In genomic region chr9:41860681-41861080, GRCm38 (mm10) we compare ENCODE assay signal across 8 mouse cellular contexts.
DNase-seq lines count a peak whose midpoint lies in the region; ATAC-seq and TF ChIP-seq lines count a peak whose summit lies in the region.

No protein-coding gene starts in this region.

- peaks cover 44% of the 10 kb centered on the region for H3K4me1 ChIP-seq in embryonic facial prominence, embryonic 10.5 days
- no peaks in the 10 kb centered on the region for H3K4me1 ChIP-seq in heart, adult 2 months (ENCODE audit: control insufficient read depth, insufficient read depth, low read length)
- peaks cover 28% of the 10 kb centered on the region; the same call in 1 of the 2 replicates for H3K4me1 ChIP-seq in kidney, embryonic 14.5 days (ENCODE audit: control insufficient read depth, insufficient read depth, low read length)
- peaks cover 39% of the 10 kb centered on the region for H3K4me1 ChIP-seq in limb, embryonic 10.5 days
- peaks cover 35% of the 10 kb centered on the region for H3K4me1 ChIP-seq in neural tube, embryonic 12.5 days

- no peak for TF ChIP-seq CTCF in heart, adult 2 months (IDR thresholded peaks at IDR 0.05)

- DNase-seq in cerebellum, adult 11 months: peak; percentile 1
- DNase-seq in cerebellum, adult 18-20 months: no peak
- DNase-seq in embryonic facial prominence, embryonic 10.5 days (ENCODE audit: low spot score): peak; percentile 69
- peak; percentile 35 to 54 for DNase-seq in heart, adult 2 months
- peak; percentile 62 for DNase-seq in limb, embryonic 10.5 days (ENCODE audit: low spot score)

- no peak for TF ChIP-seq EP300 in heart, adult 2 months (IDR thresholded peaks at IDR 0.05; ENCODE audit: insufficient read depth, low read depth, low read length)

- H3K9ac ChIP-seq in heart, adult 2 months (ENCODE audit: low read depth, low read length): no peak overlapping the region
- H3K9ac ChIP-seq in kidney, embryonic 14.5 days (ENCODE audit: low read depth, low read length): no peak overlapping the region
- H3K9ac ChIP-seq in neural tube, embryonic 12.5 days: no peak overlapping the region

- no peak for TF ChIP-seq POLR2A in heart, adult 2 months (IDR thresholded peaks at IDR 0.05; ENCODE audit: insufficient read depth, low read depth, low read length)

- no peaks in the 10 kb centered on the region for H3K79me2 ChIP-seq in heart, adult 2 months (replicated peaks; ENCODE audit: control insufficient read depth, insufficient read depth, low read length)

- peak overlapping the region; percentile 34; the same call in 1 of the 2 replicates for H3K4me3 ChIP-seq in embryonic facial prominence, embryonic 10.5 days
- no peak overlapping the region for H3K4me3 ChIP-seq in heart, adult 2 months
- no peak overlapping the region for H3K4me3 ChIP-seq in kidney, embryonic 14.5 days (ENCODE audit: low read length)
- peak overlapping the region; percentile 7; the same call in 1 of the 2 replicates for H3K4me3 ChIP-seq in limb, embryonic 10.5 days
- H3K4me3 ChIP-seq in neural tube, embryonic 12.5 days: no peak overlapping the region

- peak overlapping the region; percentile 83 for H3K27ac ChIP-seq in embryonic facial prominence, embryonic 10.5 days (replicated peaks)
- H3K27ac ChIP-seq in heart, adult 2 months: no peak overlapping the region
- H3K27ac ChIP-seq in kidney, embryonic 14.5 days (ENCODE audit: low read depth, low read length): peak overlapping the region; percentile 70
- peak overlapping the region; percentile 87 for H3K27ac ChIP-seq in limb, embryonic 10.5 days
- peak overlapping the region; percentile 51; the same call in 1 of the 2 replicates for H3K27ac ChIP-seq in neural tube, embryonic 12.5 days

- H3K27me3 ChIP-seq in embryonic facial prominence, embryonic 10.5 days (replicated peaks; ENCODE audit: low read depth, poor library complexity, severe bottlenecking): no peaks in the 10 kb centered on the region
- no peaks in the 10 kb centered on the region for H3K27me3 ChIP-seq in heart, adult 2 months (ENCODE audit: control insufficient read depth, insufficient read depth, low read length)
- H3K27me3 ChIP-seq in kidney, embryonic 14.5 days (ENCODE audit: control insufficient read depth, insufficient read depth, low read length): no peaks in the 10 kb centered on the region
- no peaks in the 10 kb centered on the region for H3K27me3 ChIP-seq in limb, embryonic 10.5 days (ENCODE audit: low read depth, poor library complexity, severe bottlenecking)
- no peaks in the 10 kb centered on the region for H3K27me3 ChIP-seq in neural tube, embryonic 12.5 days (replicated peaks)

- intact Hi-C loops in heart, adult 2 months (cut with DNase I): no loop called here

- H3K4me2 ChIP-seq in kidney, embryonic 14.5 days (replicated peaks; ENCODE audit: low read depth, low read length): no peak overlapping the region; the same call in 1 of the 2 replicates
- peak overlapping the region; percentile 32; the same call in 1 of the 2 replicates for H3K4me2 ChIP-seq in neural tube, embryonic 12.5 days (replicated peaks)

- H3K9me3 ChIP-seq in embryonic facial prominence, embryonic 10.5 days: no peaks in the 10 kb centered on the region
- no peaks in the 10 kb centered on the region for H3K9me3 ChIP-seq in kidney, embryonic 14.5 days (ENCODE audit: control insufficient read depth, low read length)
- no peaks in the 10 kb centered on the region for H3K9me3 ChIP-seq in limb, embryonic 10.5 days (replicated peaks)
- H3K9me3 ChIP-seq in neural tube, embryonic 12.5 days: no peaks in the 10 kb centered on the region

- peak; percentile 93 for ATAC-seq in kidney, embryonic 14.5 days (ENCODE audit: low FRiP score, low TSS enrichment)
- ATAC-seq in neural tube, embryonic 12.5 days (ENCODE audit: low FRiP score, low read depth): peak; percentile 88
- ATAC-seq in megakaryocyte, adult 5-6 weeks (ENCODE audit: poor library complexity, severe bottlenecking): no peak

- no peaks in the 10 kb centered on the region for H3K36me3 ChIP-seq in embryonic facial prominence, embryonic 10.5 days (replicated peaks)
- H3K36me3 ChIP-seq in heart, adult 2 months (ENCODE audit: control insufficient read depth, insufficient read depth, low read length): no peaks in the 10 kb centered on the region
- no peaks in the 10 kb centered on the region for H3K36me3 ChIP-seq in kidney, embryonic 14.5 days (ENCODE audit: control insufficient read depth, insufficient read depth, low read length)
- H3K36me3 ChIP-seq in limb, embryonic 10.5 days: no peaks in the 10 kb centered on the region
- no peaks in the 10 kb centered on the region for H3K36me3 ChIP-seq in neural tube, embryonic 12.5 days

- WGBS in embryonic facial prominence, embryonic 10.5 days: 15% methylated on average over 4 of the region's 4 CpGs
- 0% methylated on average over 4 of the region's 4 CpGs for WGBS in heart, adult 2 months
- 1% methylated on average over 4 of the region's 4 CpGs for WGBS in kidney, embryonic 14.5 days
- WGBS in limb, embryonic 10.5 days: 21% methylated on average over 4 of the region's 4 CpGs
- 10% methylated on average over 4 of the region's 4 CpGs for WGBS in neural tube, embryonic 12.5 days

Comparison
In these comparisons a context has a peak if more than half of its experiments do, and no peak if none do; other contexts are left out.
1. DNase-seq: peak in cerebellum, adult 11 months (single experiment), embryonic facial prominence, embryonic 10.5 days (single experiment), heart, adult 2 months (2 of 2) and limb, embryonic 10.5 days (single experiment); none in cerebellum, adult 18-20 months (0 of 2).
2. H3K4me3 ChIP-seq: peak in embryonic facial prominence, embryonic 10.5 days (single experiment) and limb, embryonic 10.5 days (single experiment); none in heart, adult 2 months (single experiment), kidney, embryonic 14.5 days (single experiment) and neural tube, embryonic 12.5 days (single experiment).